Mouse (Mus musculus) midbrain, embryonic 14.5 days (tissue): ENCODE results near the gene Muc2. TPM values are rescaled to one million over a fixed set of nuclear protein-coding genes. Genes with fewer than 3 reads are reported as not detected.
A peak's percentile ranks its signal among the peaks of the same experiment; 100 is the strongest.
"Not testable (repeated sequence)": the region's sequence is repeated elsewhere in the genome, so short reads cannot be mapped to it uniquely, and the experiment has no call there.

ENCODE experiments used
- ATAC-seq: fragments of 200-750 bp; cut with Nextera tagmentation; 2 replicates; pipeline ENCODE4 v1.8.0; 2017; ENCODE audit warnings: moderate number of reproducible peaks, moderate library complexity; ENCODE audit not compliant: low FRiP score, low TSS enrichment
- DNase-seq: peaks from one replicate; pipeline ENCODE4 v3.0.0-alpha.2; 2015
- H3K27ac ChIP-seq: fragments of 300-500 bp; sonication (generic); replicated peaks from 2 replicates; pipeline ENCODE4 v1.5.1; 2014; ENCODE audit warnings: mild to moderate bottlenecking, low read depth, low read length, moderate library complexity
- H3K27me3 ChIP-seq: fragments of 300-500 bp; sonication (generic); 2 replicates; pipeline ENCODE4 v1.6.1; 2014; ENCODE audit warnings: low read length, control low read depth, mixed read lengths; ENCODE audit not compliant: control insufficient read depth, insufficient read depth
- H3K36me3 ChIP-seq: fragments of 300-500 bp; sonication (generic); 2 replicates; pipeline ENCODE4 v1.6.1; 2014; ENCODE audit warnings: low read length, control low read depth; ENCODE audit not compliant: control insufficient read depth, insufficient read depth
- H3K4me1 ChIP-seq: fragments of 300-500 bp; sonication (generic); 2 replicates; pipeline ENCODE4 v1.6.1; 2014; ENCODE audit warnings: mild to moderate bottlenecking, antibody characterized with exemption, low read length, control low read depth; ENCODE audit not compliant: control insufficient read depth, insufficient read depth
- H3K4me2 ChIP-seq: fragments of 300-500 bp; sonication (generic); 2 replicates; pipeline ENCODE4 v1.6.1; 2014; ENCODE audit warnings: mild to moderate bottlenecking, low read length, moderate library complexity
- H3K4me3 ChIP-seq: fragments of 300-500 bp; sonication (generic); replicated peaks from 2 replicates; pipeline ENCODE4 v1.5.1; 2014; ENCODE audit warnings: low read depth, low read length
- H3K9ac ChIP-seq: fragments of 300-500 bp; sonication (generic); replicated peaks from 2 replicates; pipeline ENCODE4 v1.6.1; 2014; ENCODE audit warnings: mild to moderate bottlenecking, low read length, moderate library complexity
- H3K9me3 ChIP-seq: fragments of 300-500 bp; sonication (generic); 2 replicates; pipeline ENCODE4 v1.6.1; 2016; ENCODE audit warnings: low read length, control low read depth, mixed read lengths; ENCODE audit not compliant: control insufficient read depth
- WGBS: fragments of 180-500 bp; shearing (Covaris S2); extraction: QIAGEN DNeasy Blood & Tissue Kit; methylation state at CpG from one replicate; pipeline ENCODE4 v1.1.7; 2014; 5-methylcytosine and 5-hydroxymethylcytosine counted together
- polyA plus RNA-seq: library from polyadenylated mRNA; unstranded; fragments of >200 nt; fragmentation: Nextera tagmentation; extraction: Ambion mirVana; gene quantifications from 2 replicates; pipeline ENCODE4 v1.2.1, GENCODE M21; 2014

Muc2 gene
- polyA plus RNA-seq, 1 experiment from 2014 or later, result 0.46 TPM

GRCm38 (mm10) chr7:141666190-141666589 lies 23.9 kb upstream of the Muc2 start:
- no peak overlapping the region for H3K27ac ChIP-seq
- 16% methylated on average over 4 of the region's 4 CpGs for WGBS
- H3K36me3 ChIP-seq, result no peaks in the 10 kb centered on the region
- H3K4me1 ChIP-seq, result no peaks in the 10 kb centered on the region
- no peak overlapping the region for H3K4me2 ChIP-seq
- DNase-seq (peak; percentile 53), ATAC-seq (no peak)
- H3K9ac ChIP-seq, result no peak overlapping the region
- no peaks in the 10 kb centered on the region for H3K27me3 ChIP-seq
- H3K4me3 ChIP-seq, result no peak overlapping the region
- H3K9me3 ChIP-seq, result no peaks in the 10 kb centered on the region

GRCm38 (mm10) chr7:141669097-141669496 lies 21.0 kb upstream of the Muc2 start:
- 83% methylated on average over 3 of the region's 3 CpGs for WGBS
- not testable (repeated sequence) for H3K4me2 ChIP-seq, H3K9ac ChIP-seq, H3K9me3 ChIP-seq, H3K27ac ChIP-seq, H3K4me3 ChIP-seq, ATAC-seq, H3K36me3 ChIP-seq, H3K4me1 ChIP-seq, H3K27me3 ChIP-seq, DNase-seq

GRCm38 (mm10) chr7:141670999-141671398 lies 19.1 kb upstream of the Muc2 start:
- no peak overlapping the region for H3K27ac ChIP-seq
- H3K9me3 ChIP-seq, result no peaks in the 10 kb centered on the region
- no peaks in the 10 kb centered on the region for H3K27me3 ChIP-seq
- no peak overlapping the region for H3K4me2 ChIP-seq
- DNase-seq, result no peak
- H3K4me3 ChIP-seq, result no peak overlapping the region
- 92% methylated on average over 4 of the region's 4 CpGs for WGBS
- no peak for ATAC-seq
- H3K36me3 ChIP-seq, result no peaks in the 10 kb centered on the region
- no peaks in the 10 kb centered on the region for H3K4me1 ChIP-seq
- no peak overlapping the region for H3K9ac ChIP-seq

GRCm38 (mm10) chr7:141671626-141672291 lies 18.4 kb upstream of the Muc2 start:
- WGBS, result 86% methylated on average over 5 of the region's 5 CpGs

GRCm38 (mm10) chr7:141678922-141679321 lies 11.2 kb upstream of the Muc2 start:
- H3K4me2 ChIP-seq, result no peak overlapping the region
- 80% methylated on average over 4 of the region's 4 CpGs for WGBS

More at GRCm38 (mm10) chr7:141671626-141672291, 18.4 kb upstream of the Muc2 start:
- Histone ChIP-seq H3K36me3 (no peaks in the 10 kb centered on the region), H3K4me1 (no peaks in the 10 kb centered on the region), H3K9me3 (no peaks in the 10 kb centered on the region), H3K27me3 (no peaks in the 10 kb centered on the region), H3K9ac (no peak overlapping the region), H3K4me3 (no peak overlapping the region), H3K27ac (no peak overlapping the region), H3K4me2 (no peak overlapping the region)
- no peak for ATAC-seq
- DNase-seq, result no peak

GRCm38 (mm10) chr7:141687330-141687729 lies 2.8 kb upstream of the Muc2 start:
- Histone ChIP-seq H3K4me2 (no peak overlapping the region), H3K27ac (no peak overlapping the region), H3K36me3 (no peaks in the 10 kb centered on the region), H3K9me3 (no peaks in the 10 kb centered on the region), H3K4me3 (no peak overlapping the region), H3K9ac (no peak overlapping the region), H3K4me1 (no peaks in the 10 kb centered on the region), H3K27me3 (no peaks in the 10 kb centered on the region)
- no peak for ATAC-seq
- WGBS, result 54% methylated on average over 10 of the region's 10 CpGs
- no peak for DNase-seq

More at GRCm38 (mm10) chr7:141678922-141679321, 11.2 kb upstream of the Muc2 start:
- Histone ChIP-seq H3K36me3 (no peaks in the 10 kb centered on the region), H3K27ac (no peak overlapping the region), H3K27me3 (no peaks in the 10 kb centered on the region), H3K9me3 (no peaks in the 10 kb centered on the region), H3K9ac (no peak overlapping the region), H3K4me3 (no peak overlapping the region), H3K4me1 (no peaks in the 10 kb centered on the region)
- ATAC-seq (no peak), DNase-seq (no peak)

- no peaks in the 10 kb centered on the region for H3K36me3 ChIP-seq
- ATAC-seq, result no peak
- H3K27me3 ChIP-seq, result no peaks in the 10 kb centered on the region
- H3K4me3 ChIP-seq, result 0 out of 2 replicates have a peak overlapping the region, but pooled peaks have one; percentile 1
- H3K4me2 ChIP-seq, result peak overlapping the region; percentile 38
- no peak overlapping the region for H3K27ac ChIP-seq
- no peaks in the 10 kb centered on the region for H3K9me3 ChIP-seq
- peak; percentile 37 for DNase-seq
- WGBS, result 56% methylated on average over 30 of the region's 30 CpGs
- H3K9ac ChIP-seq, result no peak overlapping the region
- no peaks in the 10 kb centered on the region for H3K4me1 ChIP-seq
Observed at GRCm38 (mm10) chr7:141693591-141694273, 3.6 kb downstream of the Muc2 start.

- DNase-seq (no peak), ATAC-seq (no peak)
- Histone ChIP-seq H3K9ac (no peak overlapping the region), H3K9me3 (no peaks in the 10 kb centered on the region), H3K36me3 (no peaks in the 10 kb centered on the region), H3K4me1 (no peaks in the 10 kb centered on the region), H3K4me2 (no peak overlapping the region), H3K27ac (no peak overlapping the region), H3K27me3 (no peaks in the 10 kb centered on the region), H3K4me3 (no peak overlapping the region)
- WGBS, result 83% methylated on average over 5 of the region's 5 CpGs
Observed at GRCm38 (mm10) chr7:141694274-141694639, 4.1 kb downstream of the Muc2 start.

- H3K4me3 ChIP-seq, result no peak overlapping the region
- no peak for ATAC-seq
- H3K27me3 ChIP-seq, result no peaks in the 10 kb centered on the region
- DNase-seq, result no peak
- H3K4me2 ChIP-seq, result no peak overlapping the region
- H3K27ac ChIP-seq, result no peak overlapping the region
- no peaks in the 10 kb centered on the region for H3K36me3 ChIP-seq
- H3K9ac ChIP-seq, result no peak overlapping the region
- 80% methylated on average over 13 of the region's 13 CpGs for WGBS
- H3K9me3 ChIP-seq, result no peaks in the 10 kb centered on the region
- H3K4me1 ChIP-seq, result no peaks in the 10 kb centered on the region
Observed at GRCm38 (mm10) chr7:141696538-141696937, 6.4 kb downstream of the Muc2 start.
